Mouse (Mus musculus) spleen, adult 2 months (tissue): Measurements from ENCODE around the gene Slc24a4. TPM values are rescaled to one million over a fixed set of nuclear protein-coding genes. Genes with fewer than 3 reads are reported as not detected.
A peak's percentile ranks its signal among the peaks of the same experiment; 100 is the strongest.

ENCODE experiments used
- DNase-seq, 2 experiments: peaks; one replicate each; pipeline versions ENCODE4 v3.0.0 to v3.0.0-alpha.2; 2012 to 2021; ENCODE audit warnings: low spot score in 2 of 2, low read depth in 1 of 2
- H3K27ac ChIP-seq: fragments of 200-500 bp; 2 replicates; pipeline ENCODE4 v1.5.1; 2012; ENCODE audit warnings: low read length, inconsistent platforms; ENCODE audit not compliant: insufficient read depth
- H3K27me3 ChIP-seq: fragments of 200-500 bp; 2 replicates; pipeline ENCODE4 v1.6.1; 2012; ENCODE audit warnings: mild to moderate bottlenecking, moderate library complexity, low read length, inconsistent platforms; ENCODE audit not compliant: control insufficient read depth, insufficient read depth
- H3K36me3 ChIP-seq: fragments of 200-500 bp; 2 replicates; pipeline ENCODE4 v1.6.1; 2012; ENCODE audit warnings: mild to moderate bottlenecking, low read length, inconsistent platforms; ENCODE audit not compliant: control insufficient read depth, insufficient read depth
- H3K4me1 ChIP-seq: fragments of 200-500 bp; 2 replicates; pipeline ENCODE4 v1.6.1; 2011; ENCODE audit warnings: inconsistent platforms; ENCODE audit not compliant: control insufficient read depth, insufficient read depth, insufficient read length
- H3K4me3 ChIP-seq: fragments of 200-500 bp; 2 replicates; pipeline ENCODE4 v1.5.1; 2011; ENCODE audit warnings: mild to moderate bottlenecking, inconsistent platforms; ENCODE audit not compliant: insufficient read depth, insufficient read length; ENCODE audit errors: extremely low read depth
- CTCF ChIP-seq: fragments of 200-500 bp; IDR thresholded peaks from 2 replicates; pipeline ENCODE4 v1.5.1; 2011; ENCODE audit warnings: mild to moderate bottlenecking, inconsistent platforms; ENCODE audit not compliant: insufficient read depth, insufficient read length, insufficient replicate concordance; ENCODE audit errors: extremely low read depth
- POLR2A ChIP-seq: fragments of 200-500 bp; IDR thresholded peaks from 2 replicates; pipeline ENCODE4 v1.6.1; 2011; ENCODE audit warnings: low read depth, low read length, inconsistent platforms
- WGBS: fragments of 180-500 bp; shearing (Covaris S2); methylation state at CpG from one replicate; pipeline ENCODE4 v1.1.7; 2018; 5-methylcytosine and 5-hydroxymethylcytosine counted together
- polyA plus RNA-seq: library from polyadenylated mRNA; depleted of rRNA; stranded (reverse); fragments of >200 nt; gene quantifications from 2 replicates; pipeline ENCODE4 v1.2.3, GENCODE M21; 2012

The Slc24a4 gene
- polyA plus RNA-seq, 1 experiment: not detected

DNA sequence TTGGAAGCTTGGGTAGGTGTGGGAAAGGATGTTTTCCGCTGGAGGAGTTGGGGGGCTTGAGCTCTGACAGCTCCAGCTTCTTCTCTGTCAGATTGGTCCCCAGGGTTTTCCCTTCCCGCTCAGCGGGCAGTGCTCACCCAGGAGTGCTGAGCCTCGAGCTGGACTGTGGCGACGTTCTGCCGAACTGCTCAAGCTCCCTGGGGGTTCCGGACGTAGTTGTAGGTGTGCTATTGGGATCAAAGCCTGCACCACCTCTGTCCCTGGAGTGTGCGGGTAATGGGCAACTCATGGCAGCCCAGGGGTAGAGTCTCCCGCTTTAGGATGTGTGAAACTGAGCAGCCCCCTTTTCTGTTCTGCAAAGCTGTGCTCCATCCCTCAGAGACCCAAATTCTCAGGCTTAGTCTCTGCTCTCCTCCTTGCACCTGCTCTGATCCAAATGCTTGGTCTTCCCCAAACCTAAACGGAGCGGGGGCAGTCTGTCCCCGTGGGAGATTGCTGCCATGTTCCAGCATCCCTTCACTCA, 1.0 kb downstream of the Slc24a4 start:
- TF ChIP-seq POLR2A (no peak), CTCF (no peak)
- peaks cover 14% of the 10 kb centered on the region for H3K27me3 ChIP-seq
- WGBS: 14% methylated on average over 14 of the region's 14 CpGs
- H3K27ac ChIP-seq: no peak overlapping the region
- no peaks in the 10 kb centered on the region for H3K36me3 ChIP-seq
- DNase-seq: no peak
- no peak overlapping the region for H3K4me3 ChIP-seq
- H3K4me1 ChIP-seq: peaks cover 2% of the 10 kb centered on the region; the same call in 1 of the 2 replicates

DNA sequence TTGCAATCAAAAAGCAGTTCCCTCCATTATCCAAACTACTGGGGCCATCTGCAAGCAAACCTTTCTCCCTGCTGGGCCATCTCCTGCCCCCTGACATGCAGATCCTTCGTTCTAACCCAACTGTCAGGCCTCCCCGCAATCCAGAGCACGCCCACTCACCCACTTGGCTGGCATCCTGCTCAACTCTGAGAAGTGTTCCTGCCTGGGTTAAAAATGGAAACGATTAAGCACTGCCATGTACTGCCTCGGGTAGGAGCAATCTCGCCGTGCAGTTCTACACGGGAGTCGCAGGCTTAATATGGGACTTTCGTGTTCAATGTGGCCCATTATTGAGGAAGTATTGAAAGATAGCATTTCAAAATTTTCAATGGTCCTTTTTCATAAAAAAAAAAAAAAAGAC, 11.2 kb downstream of the Slc24a4 start:
- TF ChIP-seq CTCF (no peak), POLR2A (no peak)
- no peaks in the 10 kb centered on the region for H3K27me3 ChIP-seq
- H3K36me3 ChIP-seq: no peaks in the 10 kb centered on the region
- H3K4me3 ChIP-seq: no peak overlapping the region
- WGBS: 58% methylated on average over 10 of the region's 10 CpGs
- no peak overlapping the region for H3K27ac ChIP-seq
- no peak for DNase-seq
- H3K4me1 ChIP-seq: no peaks in the 10 kb centered on the region

DNA sequence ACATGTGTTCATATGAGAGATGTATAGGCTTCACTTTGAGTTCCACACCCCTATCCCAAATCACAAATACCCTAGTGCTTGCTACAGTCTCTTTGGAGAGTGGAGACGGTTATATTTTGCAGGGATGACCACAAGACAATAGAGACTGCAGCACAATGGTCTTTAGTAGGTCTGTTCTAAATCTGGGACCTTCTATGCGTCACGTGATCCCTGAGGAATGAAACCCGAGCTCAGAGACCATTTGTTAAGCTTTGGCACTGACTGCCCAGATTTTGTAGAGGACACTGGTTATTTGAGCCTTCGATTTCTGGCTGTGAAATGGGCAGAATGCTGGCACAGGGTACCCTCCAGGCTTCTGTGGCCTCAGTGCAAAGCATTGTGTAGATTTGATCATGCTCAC, 12.8 kb downstream of the Slc24a4 start:
- no peak overlapping the region for H3K4me3 ChIP-seq
- no peaks in the 10 kb centered on the region for H3K36me3 ChIP-seq
- 80% methylated on average over 5 of the region's 5 CpGs for WGBS
- no peak for TF ChIP-seq POLR2A
- no peak for TF ChIP-seq CTCF
- no peak for DNase-seq
- H3K27me3 ChIP-seq: no peaks in the 10 kb centered on the region
- H3K4me1 ChIP-seq: no peaks in the 10 kb centered on the region
- no peak overlapping the region for H3K27ac ChIP-seq

GRCm38 (mm10) chr12:102147678-102148077, 19.1 kb downstream of the Slc24a4 start:
- DNase-seq: no peak
- H3K27ac ChIP-seq: no peak overlapping the region
- H3K36me3 ChIP-seq: no peaks in the 10 kb centered on the region
- H3K4me1 ChIP-seq: no peaks in the 10 kb centered on the region
- TF ChIP-seq CTCF (no peak), POLR2A (no peak)
- H3K27me3 ChIP-seq: no peaks in the 10 kb centered on the region
- H3K4me3 ChIP-seq: no peak overlapping the region
- WGBS: 16% methylated on average over 4 of the region's 4 CpGs

- no peaks in the 10 kb centered on the region for H3K4me1 ChIP-seq
- H3K36me3 ChIP-seq: no peaks in the 10 kb centered on the region
- H3K4me3 ChIP-seq: no peak overlapping the region
- WGBS: 87% methylated on average over 2 of the region's 2 CpGs
- DNase-seq: peak in 1 of 2 experiments; percentile 29
- TF ChIP-seq POLR2A (no peak), CTCF (peak; percentile 14; the same call in 1 of the 2 replicates)
- H3K27me3 ChIP-seq: no peaks in the 10 kb centered on the region
- H3K27ac ChIP-seq: no peak overlapping the region
These were observed 20.2 kb downstream of the Slc24a4 start for GRCm38 (mm10) chr12:102148746-102149145.

- 91% methylated on average over 7 of the region's 7 CpGs for WGBS
- no peak for DNase-seq
- Histone ChIP-seq H3K27ac (no peak overlapping the region), H3K36me3 (no peaks in the 10 kb centered on the region), H3K4me3 (no peak overlapping the region), H3K27me3 (no peaks in the 10 kb centered on the region), H3K4me1 (no peaks in the 10 kb centered on the region)
- TF ChIP-seq POLR2A: no peak
- no peak for TF ChIP-seq CTCF
These were observed 22.7 kb downstream of the Slc24a4 start for GRCm38 (mm10) chr12:102151185-102151584.

GRCm38 (mm10) chr12:102153796-102154195, 25.3 kb downstream of the Slc24a4 start:
- H3K4me1 ChIP-seq: no peaks in the 10 kb centered on the region
- no peak overlapping the region for H3K4me3 ChIP-seq
- DNase-seq: no peak
- WGBS: 87% methylated on average over 7 of the region's 7 CpGs
- TF ChIP-seq CTCF: no peak
- no peak for TF ChIP-seq POLR2A
- no peaks in the 10 kb centered on the region for H3K27me3 ChIP-seq
- no peak overlapping the region for H3K27ac ChIP-seq
- no peaks in the 10 kb centered on the region for H3K36me3 ChIP-seq
